Mouse (Mus musculus): ENCODE data around the gene Srxn1. TPM values are rescaled to one million over a fixed set of nuclear protein-coding genes. Genes with fewer than 3 reads are reported as not detected.
"Not testable (repeated sequence)": the region's sequence is repeated elsewhere in the genome, so short reads cannot be mapped to it uniquely, and the experiment has no call there.

Gene Srxn1
- polyA plus RNA-seq (2012; rRNA removed) (11.2 and 13.0 TPM in 2 replicates), polyA plus RNA-seq (2014; fragmentation: Nextera tagmentation; extraction: Ambion mirVana) (9.1 and 9.5 TPM in 2 replicates)

DNA sequence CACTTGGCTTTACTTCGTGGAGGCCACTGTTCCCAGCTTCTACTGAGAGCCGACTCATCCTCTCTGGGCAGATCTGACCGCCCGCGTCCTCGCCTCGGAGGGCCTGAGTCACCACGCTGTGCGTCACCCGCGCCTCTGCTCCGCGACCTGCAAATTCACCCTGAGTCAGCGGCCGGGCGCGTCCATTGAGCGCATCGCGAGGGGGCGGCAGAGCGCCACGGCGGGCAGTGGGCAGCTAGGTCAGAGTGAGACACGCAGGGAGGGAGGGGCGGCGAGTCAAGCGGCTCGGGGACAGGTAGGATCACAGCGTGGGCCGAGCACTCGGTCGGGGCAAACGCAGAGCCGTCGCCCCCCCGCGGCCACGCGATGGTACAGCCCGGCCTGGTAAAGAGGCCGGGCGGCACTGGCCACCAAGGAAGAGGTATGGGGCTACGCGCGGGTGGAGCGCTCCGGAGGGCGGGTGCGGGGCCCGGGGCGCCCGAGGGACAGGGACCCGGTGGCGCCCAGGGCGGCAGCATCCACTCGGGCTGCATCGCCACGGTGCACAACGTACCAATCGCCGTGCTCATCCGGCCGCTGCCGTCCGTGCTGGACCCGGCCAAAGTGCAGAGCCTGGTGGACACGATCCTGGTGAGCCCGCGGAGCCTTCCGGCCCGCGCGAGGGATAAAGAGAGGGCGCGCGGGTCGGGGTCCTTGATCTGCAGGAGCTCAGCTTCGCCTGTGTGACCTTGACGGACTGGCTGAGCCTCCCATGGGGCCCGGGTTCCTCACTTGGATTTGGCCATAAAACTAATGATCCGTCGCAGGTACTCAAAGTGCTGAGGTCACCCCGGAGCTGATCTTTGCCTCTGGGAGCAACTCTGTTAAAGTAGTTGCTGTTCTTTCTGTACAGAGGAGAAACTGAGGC, at the start of gene Srxn1:
Srxn1 (plus strand) TSS at position 199 of the 907 bp plus-strand sequence.
- Histone ChIP-seq H3K4me3 (replicated peaks; ENCODE audit: low read length) (peak within 1 kb of the TSS; percentile 62), H3K4me2 (replicated peaks; ENCODE audit: low read depth, low read length, severe bottlenecking) (peak within 1 kb of the TSS; percentile 90), H3K27ac (replicated peaks; ENCODE audit: low read depth, low read length) (no peak within 1 kb of the TSS), H3K4me1 (ENCODE audit: control insufficient read depth, insufficient read depth, low read length) (peaks cover 5% of the 10 kb centered on the region; the same call in 1 of the 2 replicates), H3K9ac (ENCODE audit: low read depth, low read length, severe bottlenecking) (peak within 1 kb of the TSS; percentile 78), H3K9me3 (ENCODE audit: control insufficient read depth, low read length) (no peaks in the 10 kb centered on the region), H3K27me3 (ENCODE audit: control insufficient read depth, insufficient read depth, low read length) (no peaks in the 10 kb centered on the region), H3K36me3 (ENCODE audit: control insufficient read depth, insufficient read depth, low read length) (no peaks in the 10 kb centered on the region; the same call in 1 of the 2 replicates)
- WGBS: 1% methylated on average over 67 of the region's 84 CpGs
- ATAC-seq (ENCODE audit: low FRiP score, low read depth) (peak; percentile 87), DNase-seq (ENCODE audit: low spot score) (peak; percentile 64)
- 0 out of 2 replicates have a peak, but pooled peaks have one; percentile 22 for TF ChIP-seq POLR2A (IDR thresholded peaks at IDR 0.05; ENCODE audit: borderline replicate concordance, extremely low read depth, insufficient read depth, insufficient read length)

GRCm38 (mm10) chr2:152056368-152057251, 48.7 kb upstream of the Srxn1 start:
- H3K4me2 ChIP-seq (replicated peaks; ENCODE audit: low read depth, low read length, severe bottlenecking): no peak overlapping the region
- no peak for TF ChIP-seq POLR2A (IDR thresholded peaks at IDR 0.05; ENCODE audit: borderline replicate concordance, extremely low read depth, insufficient read depth, insufficient read length)
- H3K9ac ChIP-seq (ENCODE audit: low read depth, low read length, severe bottlenecking): no peak overlapping the region
- H3K4me3 ChIP-seq (replicated peaks; ENCODE audit: low read length): no peak overlapping the region
- no peak overlapping the region for H3K27ac ChIP-seq (replicated peaks; ENCODE audit: low read depth, low read length)
- whole genome bisulfite sequencing: 70% methylated on average over 20 of the region's 22 CpGs
- H3K4me1 ChIP-seq (ENCODE audit: control insufficient read depth, insufficient read depth, low read length): no peaks in the 10 kb centered on the region
- peaks cover 4% of the 10 kb centered on the region; the same call in 1 of the 2 replicates for H3K27me3 ChIP-seq (ENCODE audit: control insufficient read depth, insufficient read depth, low read length)
- H3K36me3 ChIP-seq (ENCODE audit: control insufficient read depth, insufficient read depth, low read length): no peaks in the 10 kb centered on the region
- H3K9me3 ChIP-seq (ENCODE audit: control insufficient read depth, low read length): no peaks in the 10 kb centered on the region
- no peak for DNase-seq (ENCODE audit: low spot score)
- no peak for ATAC-seq (ENCODE audit: low FRiP score, low read depth)

- 73% methylated on average over 9 of the region's 9 CpGs for WGBS
- H3K4me1 ChIP-seq (ENCODE audit: control insufficient read depth, insufficient read depth, low read length): no peaks in the 10 kb centered on the region
- H3K4me2 ChIP-seq (replicated peaks; ENCODE audit: low read depth, low read length, severe bottlenecking): no peak overlapping the region
- no peak overlapping the region for H3K27ac ChIP-seq (replicated peaks; ENCODE audit: low read depth, low read length)
- no peak for DNase-seq (ENCODE audit: low spot score)
- ATAC-seq (ENCODE audit: low FRiP score, low read depth): no peak
- TF ChIP-seq POLR2A (IDR thresholded peaks at IDR 0.05; ENCODE audit: borderline replicate concordance, extremely low read depth, insufficient read depth, insufficient read length): no peak
- no peak overlapping the region for H3K4me3 ChIP-seq (replicated peaks; ENCODE audit: low read length)
- no peaks in the 10 kb centered on the region for H3K36me3 ChIP-seq (ENCODE audit: control insufficient read depth, insufficient read depth, low read length)
- no peak overlapping the region for H3K9ac ChIP-seq (ENCODE audit: low read depth, low read length, severe bottlenecking)
- no peaks in the 10 kb centered on the region for H3K27me3 ChIP-seq (ENCODE audit: control insufficient read depth, insufficient read depth, low read length)
- no peaks in the 10 kb centered on the region for H3K9me3 ChIP-seq (ENCODE audit: control insufficient read depth, low read length)
These were observed 48.1 kb upstream of the Srxn1 start for GRCm38 (mm10) chr2:152057252-152057563.

DNA sequence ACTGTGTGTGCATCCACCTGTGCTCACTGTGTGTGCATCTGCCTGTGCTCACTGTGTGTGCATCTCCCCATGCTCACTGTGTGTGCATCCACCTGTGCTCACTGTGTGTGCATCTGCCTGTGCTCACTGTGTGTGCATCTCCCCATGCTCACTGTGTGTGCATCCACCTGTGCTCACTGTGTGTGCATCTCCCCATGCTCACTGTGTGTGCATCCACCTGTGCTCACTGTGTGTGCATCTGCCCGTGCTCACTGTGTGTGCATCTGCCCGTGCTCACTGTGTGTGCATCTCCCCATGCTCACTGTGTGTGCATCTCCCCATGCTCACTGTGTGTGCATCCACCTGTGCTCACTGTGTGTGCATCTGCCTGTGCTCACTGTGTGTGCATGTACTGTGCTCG, 42.5 kb upstream of the Srxn1 start:
- not testable (repeated sequence) for H3K27me3 ChIP-seq (ENCODE audit: control insufficient read depth, insufficient read depth, low read length); H3K9me3 ChIP-seq (ENCODE audit: control insufficient read depth, low read length); H3K4me2 ChIP-seq (replicated peaks; ENCODE audit: low read depth, low read length, severe bottlenecking); H3K27ac ChIP-seq (replicated peaks; ENCODE audit: low read depth, low read length); ATAC-seq (ENCODE audit: low FRiP score, low read depth); H3K36me3 ChIP-seq (ENCODE audit: control insufficient read depth, insufficient read depth, low read length); H3K4me3 ChIP-seq (replicated peaks; ENCODE audit: low read length); H3K9ac ChIP-seq (ENCODE audit: low read depth, low read length, severe bottlenecking); H3K4me1 ChIP-seq (ENCODE audit: control insufficient read depth, insufficient read depth, low read length); DNase-seq (ENCODE audit: low spot score)
- WGBS: 84% methylated on average over 3 of the region's 3 CpGs
